Mouse (Mus musculus) CH12.LX (cell line): ENCODE measurements around the gene Prickle4. TPM values are rescaled to one million over a fixed set of nuclear protein-coding genes. Genes with fewer than 3 reads are reported as not detected.

Experiments used
- DNase-seq: peaks from one replicate; pipeline ENCODE4 v3.0.0-alpha.2; 2013; ENCODE audit errors: extremely low read depth
- H3K27ac ChIP-seq: 2 replicates; pipeline ENCODE4 v1.5.1; 2012; ENCODE audit warnings: low read depth, mild to moderate bottlenecking, control low read depth, moderate library complexity; ENCODE audit not compliant: insufficient read depth
- H3K27me3 ChIP-seq: replicated peaks from 2 replicates; pipeline ENCODE3; 2012; ENCODE audit warnings: inconsistent platforms
- H3K36me3 ChIP-seq, 2 experiments: replicated peaks in 1 of 2; 2 replicates each; pipeline versions ENCODE3 to v1.6.1; 2012; ENCODE audit warnings: inconsistent platforms in 1 of 2, low read length in 1 of 2, mild to moderate bottlenecking in 1 of 2, mixed read lengths in 1 of 2, moderate library complexity in 1 of 2; ENCODE audit not compliant: control insufficient read depth in 1 of 2, insufficient read depth in 1 of 2
- H3K4me1 ChIP-seq, 2 experiments: 2 replicates each; pipeline ENCODE4 v1.6.1; 2012; ENCODE audit warnings: inconsistent platforms in 1 of 2, moderate library complexity in 1 of 2; ENCODE audit not compliant: insufficient read depth in 2 of 2, control insufficient read depth in 1 of 2
- H3K4me2 ChIP-seq: 2 replicates; pipeline ENCODE4 v1.6.1; 2012; ENCODE audit warnings: low read depth, mild to moderate bottlenecking, control low read depth; ENCODE audit not compliant: poor library complexity, insufficient read depth, severe bottlenecking
- H3K4me3 ChIP-seq, 3 experiments: fragments of 150-350 bp in 1 of 3; sonication (generic) in 1 of 3; replicated peaks in 1 of 3; 2 replicates each; pipeline versions ENCODE3 to v1.5.1; 2011 to 2012; ENCODE audit warnings: low read depth in 2 of 3, low read length in 2 of 3, mild to moderate bottlenecking in 2 of 3, moderate library complexity in 2 of 3, control low read depth in 1 of 3, improper control_type of control experiment in 1 of 3, inconsistent platforms in 1 of 3, mixed read lengths in 1 of 3; ENCODE audit not compliant: poor library complexity in 1 of 3
- H3K79me2 ChIP-seq: replicated peaks from 2 replicates; pipeline ENCODE4 v1.6.1; 2012; ENCODE audit warnings: mild to moderate bottlenecking, moderate library complexity; ENCODE audit not compliant: control insufficient read depth, poor library complexity, insufficient read depth, severe bottlenecking; ENCODE audit errors: extremely low read depth
- H3K9ac ChIP-seq: 2 replicates; pipeline ENCODE4 v1.6.1; 2012; ENCODE audit warnings: low read depth, mild to moderate bottlenecking, control low read depth, moderate library complexity; ENCODE audit not compliant: insufficient read depth
- H3K9me3 ChIP-seq: replicated peaks from 2 replicates; pipeline ENCODE3; 2012; ENCODE audit warnings: low read length, inconsistent platforms, mixed read lengths
- BHLHE40 ChIP-seq: IDR thresholded peaks from 2 replicates; pipeline ENCODE4 v1.6.1; 2011; ENCODE audit warnings: mild to moderate bottlenecking, low read depth, low read length, improper control_type of control experiment
- CHD2 ChIP-seq: IDR thresholded peaks from 2 replicates; pipeline ENCODE4 v1.6.1; 2011; ENCODE audit warnings: low read length, improper control_type of control experiment
- ELF1 ChIP-seq: IDR thresholded peaks from 2 replicates; pipeline ENCODE4 v1.6.1; 2014; ENCODE audit warnings: low read depth, mild to moderate bottlenecking, inconsistent platforms, low read length, improper control_type of control experiment
- EP300 ChIP-seq: IDR thresholded peaks from 2 replicates; pipeline ENCODE4 v1.6.1; 2011; ENCODE audit warnings: low read length, improper control_type of control experiment
- ETS1 ChIP-seq: conservative IDR thresholded peaks from 2 replicates; pipeline ENCODE4 v1.6.1; 2012; ENCODE audit warnings: low read depth, mild to moderate bottlenecking, inconsistent platforms, low read length, improper control_type of control experiment, moderate library complexity
- HCFC1 ChIP-seq: IDR thresholded peaks from 2 replicates; pipeline ENCODE4 v1.6.1; 2012; ENCODE audit warnings: low read depth, mild to moderate bottlenecking, inconsistent platforms, low read length, improper control_type of control experiment
- JUND ChIP-seq: conservative IDR thresholded peaks from 2 replicates; pipeline ENCODE4 v1.6.1; 2011; ENCODE audit warnings: low read depth, low read length, improper control_type of control experiment
- MAFK ChIP-seq: IDR thresholded peaks from 2 replicates; pipeline ENCODE4 v1.6.1; 2011; ENCODE audit warnings: low read length, improper control_type of control experiment; ENCODE audit not compliant: insufficient replicate concordance
- MEF2A ChIP-seq: IDR thresholded peaks from 2 replicates; pipeline ENCODE4 v1.6.1; 2014; ENCODE audit warnings: low read depth, mild to moderate bottlenecking, inconsistent platforms, low read length, improper control_type of control experiment, borderline replicate concordance
- MXI1 ChIP-seq: IDR thresholded peaks from 2 replicates; pipeline ENCODE4 v1.6.1; 2011; ENCODE audit warnings: mild to moderate bottlenecking, low read depth, low read length, improper control_type of control experiment
- MYC ChIP-seq: IDR thresholded peaks from 2 replicates; pipeline ENCODE4 v1.6.1; 2011; ENCODE audit warnings: low read depth, mild to moderate bottlenecking, improper control_type of control experiment, low read length
- USF2 ChIP-seq: conservative IDR thresholded peaks from 2 replicates; pipeline ENCODE4 v1.6.1; 2011; ENCODE audit warnings: low read depth, low read length, improper control_type of control experiment
- ZC3H11A ChIP-seq: IDR thresholded peaks from 2 replicates; pipeline ENCODE4 v1.6.1; 2012; ENCODE audit warnings: low read depth, mild to moderate bottlenecking, inconsistent platforms, low read length, improper control_type of control experiment
- ZKSCAN1 ChIP-seq: IDR thresholded peaks from 2 replicates; pipeline ENCODE4 v1.6.1; 2012; ENCODE audit warnings: low read depth, inconsistent platforms, low read length, improper control_type of control experiment, borderline replicate concordance
- ZMIZ1 ChIP-seq: IDR thresholded peaks from 2 replicates; pipeline ENCODE4 v1.6.1; 2012; ENCODE audit warnings: low read depth, mild to moderate bottlenecking, inconsistent platforms, low read length, improper control_type of control experiment
- ZNF384 ChIP-seq: IDR thresholded peaks from 2 replicates; pipeline ENCODE4 v1.6.1; 2012; ENCODE audit warnings: low read depth, low read length, improper control_type of control experiment, inconsistent platforms
- dilution Hi-C: fragments of 300-500 bp; cut with MboI; formaldehyde crosslinking; loops from 2 replicates; pipeline ENCODE4 v1.14.3; 2020; ENCODE audit warnings: low sequenced_read_pairs; ENCODE audit not compliant: extremely low pct_unique_long_range_greater_than_20kb, extremely low pct_ligation_motif_present
- in situ Hi-C: fragments of 300-500 bp; cut with MboI; formaldehyde crosslinking; loops from 3 replicates; pipeline ENCODE4 v1.14.3; 2019; ENCODE audit warnings: low sequenced_read_pairs, low pct_ligation_motif_present, low pct_unique_long_range_greater_than_20kb, mixed read lengths
- polyA plus RNA-seq: library from polyadenylated mRNA; unstranded; fragments of >175 nt; gene quantifications from 2 replicates; pipeline ENCODE4 v1.2.1, GENCODE M21; 2012; ENCODE audit warnings: low read depth; ENCODE audit not compliant: insufficient read length
- total RNA-seq, 2 experiments: library from RNA; depleted of rRNA; stranded (reverse); fragments of 300-350 nt in 1 of 2; fragments of >200 nt in 1 of 2; gene quantifications; 2 replicates each; pipeline ENCODE4 v1.2.3; 2012 to 2014

The Prickle4 gene
- total and polyA plus RNA-seq, 3 experiments, result 0.29 to 0.30 TPM; not detected in 1

DNA sequence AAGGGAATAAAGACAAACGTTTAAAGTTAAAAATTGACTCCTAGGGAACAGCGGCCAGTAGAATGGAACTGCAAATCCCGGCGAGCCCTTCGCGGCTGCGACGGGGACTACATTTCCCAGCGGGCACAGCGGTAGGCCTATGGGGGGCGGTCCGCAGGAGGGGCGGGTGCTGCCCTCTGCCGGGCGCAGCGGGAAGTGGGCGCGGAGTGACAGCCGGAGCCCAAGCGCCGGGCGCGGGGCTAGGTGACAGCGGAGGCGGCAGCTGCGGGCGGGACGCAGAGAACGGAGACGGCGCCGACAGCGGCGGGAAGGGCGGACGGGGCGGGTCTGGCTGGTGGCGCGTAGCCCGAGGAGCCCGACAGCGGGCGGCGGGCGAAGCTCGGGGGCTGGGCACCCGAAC, 42.3 kb upstream of the Prickle4 start, which contains the start of gene Tfeb (continued):
- TF ChIP-seq ZNF384, result no peak
- TF ChIP-seq MEF2A, result peak; percentile 73
- no peak for TF ChIP-seq JUND
- TF ChIP-seq ELF1, result peak; percentile 68; the same call in 1 of the 2 replicates
- TF ChIP-seq MXI1, result peak; percentile 68; the same call in 1 of the 2 replicates
- no peak for TF ChIP-seq EP300
- peak; percentile 99 for TF ChIP-seq HCFC1
- TF ChIP-seq ZKSCAN1, result no peak
- no peak; the same call in 1 of the 2 replicates for TF ChIP-seq ETS1
- TF ChIP-seq MAFK, result 0 out of 2 replicates have a peak, but pooled peaks have one; percentile 11
- no peak for TF ChIP-seq ZC3H11A
- TF ChIP-seq MYC, result no peak
- TF ChIP-seq USF2, result no peak
- TF ChIP-seq ZMIZ1, result peak; percentile 18
- 0 out of 2 replicates have a peak, but pooled peaks have one; percentile 7 for TF ChIP-seq BHLHE40

DNA sequence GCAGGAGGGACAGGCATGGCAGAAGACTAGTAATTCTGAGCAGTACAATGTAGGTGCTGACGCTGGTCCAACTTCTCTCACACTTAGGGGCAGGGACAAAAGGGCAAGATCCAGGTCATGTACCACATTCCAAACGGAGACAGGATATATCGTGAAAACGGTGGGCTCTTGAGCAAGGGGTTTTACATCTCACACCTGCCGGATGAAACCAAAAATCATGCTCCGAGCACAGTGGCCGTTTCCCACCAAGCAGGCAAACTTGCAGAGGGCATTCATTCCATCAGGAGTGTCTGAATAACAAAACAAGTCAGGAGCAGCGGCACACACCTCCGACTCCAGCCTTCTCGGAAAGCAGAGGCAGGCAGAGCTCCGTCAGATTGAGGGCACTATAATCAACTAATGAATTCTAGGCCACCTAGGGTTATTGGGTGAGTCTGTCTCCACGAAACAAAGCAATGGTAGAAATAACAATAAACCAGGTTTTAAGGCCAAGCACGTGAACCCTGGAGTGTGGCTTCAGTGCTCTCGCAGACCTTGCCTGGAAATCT, 41.1 kb upstream of the Prickle4 start:
- H3K36me3 ChIP-seq, result peaks cover 0 to 4% of the 10 kb centered on the region in 2 experiments
- no peak overlapping the region for H3K4me2 ChIP-seq
- dilution Hi-C loops (no loop called here), in situ Hi-C loops (no loop called here)
- H3K9ac ChIP-seq, result no peak overlapping the region
- H3K27ac ChIP-seq, result no peak overlapping the region
- no peak for DNase-seq
- peaks cover 6 to 10% of the 10 kb centered on the region in 2 experiments; a peak in 3 of 4 replicates for H3K4me1 ChIP-seq
- H3K79me2 ChIP-seq, result peaks cover 6% of the 10 kb centered on the region; the same call in 1 of the 2 replicates
- H3K27me3 ChIP-seq, result peaks cover 3% of the 10 kb centered on the region
- no peak overlapping the region for H3K4me3 ChIP-seq
- no peak for TF ChIP-seq CHD2
- peaks cover 3% of the 10 kb centered on the region for H3K9me3 ChIP-seq
